Mouse (Mus musculus): ENCODE results near the gene Shisal1. TPM values are rescaled to one million over a fixed set of nuclear protein-coding genes. Genes with fewer than 3 reads are reported as not detected.

Shisal1 gene
- total and polyA plus RNA-seq, 3 experiments, result not detected

DNA sequence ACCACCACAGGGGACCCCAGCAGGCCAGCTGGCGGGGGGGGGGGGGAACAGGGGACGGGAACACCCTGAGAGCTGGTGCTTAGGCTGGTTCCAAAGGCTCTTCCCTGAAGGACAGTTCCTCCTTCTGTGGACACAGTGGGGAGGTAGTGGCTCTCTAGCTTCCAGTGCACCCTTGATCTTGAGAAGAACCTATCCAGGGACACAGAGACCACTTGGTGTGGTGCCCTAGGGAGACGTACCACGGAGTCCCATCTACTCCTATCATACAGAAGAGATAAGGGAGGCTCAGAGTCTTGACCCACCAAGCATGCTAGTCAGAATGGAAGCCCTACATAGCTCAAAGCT, 28.7 kb downstream of the Shisal1 start:
- no peaks in the 10 kb centered on the region for H3K36me3 ChIP-seq (ENCODE audit: control insufficient read depth in 1 of 2, insufficient read depth in 2 of 2, low read length in 2 of 2)
- H3K79me2 ChIP-seq (ENCODE audit: control insufficient read depth, insufficient read depth, low read length, poor library complexity), result no peaks in the 10 kb centered on the region
- no peak for DNase-seq (ENCODE audit: low read depth, low spot score)
- no peaks in the 10 kb centered on the region for H3K4me1 ChIP-seq (ENCODE audit: control insufficient read depth in 1 of 2, insufficient read depth in 2 of 2, low read length in 2 of 2)
- no peak overlapping the region for H3K4me3 ChIP-seq (ENCODE audit: control insufficient read depth in 1 of 2, insufficient read depth in 1 of 2, low read depth in 2 of 2, low read length in 2 of 2)
- no peak overlapping the region for H3K27ac ChIP-seq (ENCODE audit: control insufficient read depth, low read depth, low read length)
- no peak overlapping the region for H3K9ac ChIP-seq (ENCODE audit: control insufficient read depth, low read depth, low read length, poor library complexity, severe bottlenecking)
- H3K27me3 ChIP-seq (ENCODE audit: control insufficient read depth in 1 of 2, insufficient read depth in 2 of 2, low read length in 2 of 2), result no peaks in the 10 kb centered on the region
- TF ChIP-seq SIN3A (IDR thresholded peaks at IDR 0.05; ENCODE audit: low read length), result no peak
- no peak for TF ChIP-seq ETS1 (IDR thresholded peaks at IDR 0.05; ENCODE audit: low read depth, low read length)
- no peak for TF ChIP-seq MAZ (IDR thresholded peaks at IDR 0.05; ENCODE audit: low read depth, low read length)
- TF ChIP-seq UBTF (IDR thresholded peaks at IDR 0.05; ENCODE audit: borderline replicate concordance, insufficient read depth, low read depth, low read length), result no peak
- TF ChIP-seq ZC3H11A (IDR thresholded peaks at IDR 0.05; ENCODE audit: low read depth, low read length), result no peak
- TF ChIP-seq MXI1 (IDR thresholded peaks at IDR 0.05; ENCODE audit: low read depth, low read length), result no peak
- TF ChIP-seq GATA1 (IDR thresholded peaks at IDR 0.05; ENCODE audit: low read depth, low read length), result no peak
- TF ChIP-seq HCFC1 (IDR thresholded peaks at IDR 0.05; ENCODE audit: low read depth, low read length), result no peak
- no peak for TF ChIP-seq BHLHE40 (IDR thresholded peaks at IDR 0.05; ENCODE audit: borderline replicate concordance, low read depth, low read length)
- TF ChIP-seq POLR2A (IDR thresholded peaks at IDR 0.05; ENCODE audit: control insufficient read depth in 1 of 2, insufficient read depth in 1 of 2, low read depth in 1 of 2, low read length in 2 of 2, poor library complexity in 1 of 2), result no peak
- TF ChIP-seq ZKSCAN1 (IDR thresholded peaks at IDR 0.05; ENCODE audit: low read depth, low read length), result no peak
- no peak for TF ChIP-seq ZMIZ1 (IDR thresholded peaks at IDR 0.05; ENCODE audit: low read depth, low read length)
- no peak for TF ChIP-seq E2F4 (IDR thresholded peaks at IDR 0.05; ENCODE audit: borderline replicate concordance, low read depth, low read length)
- no peaks in the 10 kb centered on the region for H3K9me3 ChIP-seq (replicated peaks; ENCODE audit: insufficient read depth, low read length)

DNA sequence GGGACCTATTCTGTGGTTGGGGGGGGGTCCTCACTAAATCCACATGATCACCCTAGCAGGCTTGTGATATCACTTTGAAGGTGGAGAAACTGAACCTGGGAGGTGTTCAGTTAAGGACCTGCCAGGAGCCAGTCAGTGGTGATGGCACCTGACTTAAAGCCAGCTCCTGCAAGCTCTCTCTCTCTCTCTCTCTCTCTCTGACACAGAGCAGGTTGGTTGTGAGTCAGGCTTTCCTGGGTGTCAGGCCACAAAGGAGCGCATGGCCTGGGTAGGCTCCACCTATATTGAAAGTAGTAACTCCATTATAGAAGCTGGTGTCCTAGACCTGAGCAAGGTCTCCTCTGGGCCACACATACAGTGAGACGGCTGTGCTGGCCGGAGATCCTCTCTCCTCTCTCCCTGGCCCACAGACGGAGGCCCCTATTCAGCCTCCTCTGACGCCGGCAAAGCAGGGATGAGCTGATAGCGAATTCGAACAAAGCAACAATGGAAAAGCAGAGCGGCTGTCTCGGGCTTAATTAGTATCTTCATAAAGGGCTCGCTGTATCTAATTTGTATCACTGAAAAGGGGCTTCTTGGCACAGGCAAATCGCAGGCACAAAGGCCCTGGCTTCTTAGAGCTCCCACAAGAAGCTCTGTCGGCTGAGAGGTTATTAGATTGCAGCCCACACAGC, 29.2 kb downstream of the Shisal1 start:
- no peaks in the 10 kb centered on the region for H3K27me3 ChIP-seq (ENCODE audit: control insufficient read depth in 1 of 2, insufficient read depth in 2 of 2, low read length in 2 of 2)
- H3K36me3 ChIP-seq (ENCODE audit: control insufficient read depth in 1 of 2, insufficient read depth in 2 of 2, low read length in 2 of 2), result no peaks in the 10 kb centered on the region
- no peak overlapping the region for H3K27ac ChIP-seq (ENCODE audit: control insufficient read depth, low read depth, low read length)
- TF ChIP-seq MXI1 (IDR thresholded peaks at IDR 0.05; ENCODE audit: low read depth, low read length) (no peak), POLR2AphosphoS5 (IDR thresholded peaks at IDR 0.05; ENCODE audit: borderline replicate concordance, low read depth, low read length) (no peak), ZNF384 (IDR thresholded peaks at IDR 0.05; ENCODE audit: low read depth, low read length) (no peak), NELFE (IDR thresholded peaks at IDR 0.05; ENCODE audit: low read depth, low read length) (no peak), BHLHE40 (IDR thresholded peaks at IDR 0.05; ENCODE audit: borderline replicate concordance, low read depth, low read length) (no peak), POLR2A (IDR thresholded peaks at IDR 0.05; ENCODE audit: control insufficient read depth in 1 of 2, insufficient read depth in 1 of 2, low read depth in 1 of 2, low read length in 2 of 2, poor library complexity in 1 of 2) (no peak), UBTF (IDR thresholded peaks at IDR 0.05; ENCODE audit: borderline replicate concordance, insufficient read depth, low read depth, low read length) (no peak), CTCF (IDR thresholded peaks at IDR 0.05 in 2 of 3, conservative IDR thresholded peaks at IDR 0.05 in 1 of 3; ENCODE audit: control insufficient read depth in 1 of 3, insufficient read depth in 1 of 3, low read depth in 2 of 3, low read length in 3 of 3, poor library complexity in 1 of 3, severe bottlenecking in 1 of 3) (no peak), SIN3A (IDR thresholded peaks at IDR 0.05; ENCODE audit: low read length) (no peak), ZC3H11A (IDR thresholded peaks at IDR 0.05; ENCODE audit: low read depth, low read length) (no peak), RCOR1 (IDR thresholded peaks at IDR 0.05; ENCODE audit: low read depth, low read length) (no peak)
- H3K9me3 ChIP-seq (replicated peaks; ENCODE audit: insufficient read depth, low read length), result no peaks in the 10 kb centered on the region
- no peak overlapping the region for H3K4me3 ChIP-seq (ENCODE audit: control insufficient read depth in 1 of 2, insufficient read depth in 1 of 2, low read depth in 2 of 2, low read length in 2 of 2)
- H3K9ac ChIP-seq (ENCODE audit: control insufficient read depth, low read depth, low read length, poor library complexity, severe bottlenecking), result no peak overlapping the region
- H3K79me2 ChIP-seq (ENCODE audit: control insufficient read depth, insufficient read depth, low read length, poor library complexity), result no peaks in the 10 kb centered on the region
- no peak for DNase-seq (ENCODE audit: low read depth, low spot score)
- no peaks in the 10 kb centered on the region for H3K4me1 ChIP-seq (ENCODE audit: control insufficient read depth in 1 of 2, insufficient read depth in 2 of 2, low read length in 2 of 2)
